Mouse (Mus musculus): ENCODE measurements around the gene Frmpd2.
"Not testable (repeated sequence)": the region's sequence is repeated elsewhere in the genome, so short reads cannot be mapped to it uniquely, and the experiment has no call there.

Frmpd2 gene

GRCm38 (mm10) chr14:33471331-33471730 lies at the start of gene Frmpd2:
Gene Frmpd2 (plus strand): TSS chr14:33471696.
- DNase-seq (ENCODE audit: low spot score in 2 of 2): no peak

- DNase-seq (ENCODE audit: low spot score in 2 of 2): no peak
Observed at GRCm38 (mm10) chr14:33423003-33423402, 48.5 kb upstream of the Frmpd2 start.

- DNase-seq (ENCODE audit: low spot score in 2 of 2): no peak
Observed at GRCm38 (mm10) chr14:33424124-33424523, 47.4 kb upstream of the Frmpd2 start.

GRCm38 (mm10) chr14:33432485-33432884 lies 39.0 kb upstream of the Frmpd2 start:
- DNase-seq (ENCODE audit: low spot score in 2 of 2): not testable (repeated sequence)

- no peak for DNase-seq (ENCODE audit: low spot score in 2 of 2)
Observed at GRCm38 (mm10) chr14:33443780-33444179, 27.7 kb upstream of the Frmpd2 start.

GRCm38 (mm10) chr14:33445962-33446361 lies 25.5 kb upstream of the Frmpd2 start:
- DNase-seq (ENCODE audit: low spot score in 2 of 2): no peak

GRCm38 (mm10) chr14:33446561-33447023 lies 24.9 kb upstream of the Frmpd2 start:
- no peak for DNase-seq (ENCODE audit: low spot score in 2 of 2)

GRCm38 (mm10) chr14:33447027-33447569 lies 24.4 kb upstream of the Frmpd2 start, which contains the start of gene Mapk8:
Gene Mapk8 (minus strand): TSS chr14:33447158.
- DNase-seq (ENCODE audit: low spot score in 2 of 2): peak; percentile 96 to 97

- DNase-seq (ENCODE audit: low spot score in 2 of 2): no peak
Observed at GRCm38 (mm10) chr14:33448276-33448675, 23.2 kb upstream of the Frmpd2 start.

GRCm38 (mm10) chr14:33449296-33449840 lies 22.1 kb upstream of the Frmpd2 start:
- no peak for DNase-seq (ENCODE audit: low spot score in 2 of 2)

- no peak for DNase-seq (ENCODE audit: low spot score in 2 of 2)
Observed at GRCm38 (mm10) chr14:33450331-33450730, 21.2 kb upstream of the Frmpd2 start.

GRCm38 (mm10) chr14:33463658-33464057 lies 7.8 kb upstream of the Frmpd2 start:
- no peak for DNase-seq (ENCODE audit: low spot score in 2 of 2)

GRCm38 (mm10) chr14:33467766-33468165 lies 3.7 kb upstream of the Frmpd2 start:
- no peak for DNase-seq (ENCODE audit: low spot score in 2 of 2)

GRCm38 (mm10) chr14:33474461-33474860 lies 3.0 kb downstream of the Frmpd2 start:
- no peak for DNase-seq (ENCODE audit: low spot score in 2 of 2)

- DNase-seq (ENCODE audit: low spot score in 2 of 2): no peak
Observed at GRCm38 (mm10) chr14:33476094-33476760, 4.7 kb downstream of the Frmpd2 start.

- DNase-seq (ENCODE audit: low spot score in 2 of 2): no peak
Observed at GRCm38 (mm10) chr14:33481991-33482390, 10.5 kb downstream of the Frmpd2 start.

GRCm38 (mm10) chr14:33487805-33488550 lies 16.5 kb downstream of the Frmpd2 start:
- no peak for DNase-seq (ENCODE audit: low spot score in 2 of 2)

- no peak for DNase-seq (ENCODE audit: low spot score in 2 of 2)
Observed at GRCm38 (mm10) chr14:33495226-33495625, 23.7 kb downstream of the Frmpd2 start.

- no peak for DNase-seq (ENCODE audit: low spot score in 2 of 2)
Observed at GRCm38 (mm10) chr14:33497418-33497817, 25.9 kb downstream of the Frmpd2 start.

GRCm38 (mm10) chr14:33498849-33499248 lies 27.4 kb downstream of the Frmpd2 start:
- no peak for DNase-seq (ENCODE audit: low spot score in 2 of 2)

- no peak for DNase-seq (ENCODE audit: low spot score in 2 of 2)
Observed at GRCm38 (mm10) chr14:33500631-33501030, 29.1 kb downstream of the Frmpd2 start.

GRCm38 (mm10) chr14:33503311-33503710 lies 31.8 kb downstream of the Frmpd2 start:
- DNase-seq (ENCODE audit: low spot score in 2 of 2): no peak
